Mouse (Mus musculus) heart, embryonic 14.5 days (tissue): ENCODE measurements around the gene 9430097D07Rik. TPM values are rescaled to one million over a fixed set of nuclear protein-coding genes. Genes with fewer than 3 reads are reported as not detected.
A peak's percentile ranks its signal among the peaks of the same experiment; 100 is the strongest.

ENCODE experiments used
- ATAC-seq: fragments of 200-750 bp; cut with Nextera tagmentation; 2 replicates; pipeline ENCODE4 v1.8.0; 2017; ENCODE audit warnings: low read depth, moderate TSS enrichment; ENCODE audit not compliant: insufficient number of reproducible peaks, insufficient read depth, low FRiP score
- H3K27ac ChIP-seq, 2 experiments: fragments of 200-500 bp in 1 of 2; fragments of 300-500 bp in 1 of 2; sonication (generic) in 1 of 2; replicated peaks in 1 of 2; 2 replicates each; pipeline ENCODE4 v1.5.1; 2012 to 2014; ENCODE audit warnings: low read depth in 2 of 2, low read length in 2 of 2, control low read depth in 1 of 2, mild to moderate bottlenecking in 1 of 2, mixed read lengths in 1 of 2; ENCODE audit not compliant: control insufficient read depth in 1 of 2, insufficient read depth in 1 of 2
- H3K27me3 ChIP-seq: fragments of 300-500 bp; sonication (generic); 2 replicates; pipeline ENCODE4 v1.6.1; 2014; ENCODE audit warnings: mild to moderate bottlenecking, low read length, control low read depth; ENCODE audit not compliant: control insufficient read depth, insufficient read depth
- H3K36me3 ChIP-seq: fragments of 300-500 bp; sonication (generic); 2 replicates; pipeline ENCODE4 v1.6.1; 2014; ENCODE audit warnings: mild to moderate bottlenecking, control low read depth, low read length, mixed read lengths; ENCODE audit not compliant: control insufficient read depth, insufficient read depth
- H3K4me1 ChIP-seq, 2 experiments: fragments of 200-500 bp in 1 of 2; fragments of 300-500 bp in 1 of 2; sonication (generic) in 1 of 2; 2 replicates each; pipeline ENCODE4 v1.6.1; 2012 to 2014; ENCODE audit warnings: low read length in 2 of 2, control low read depth in 1 of 2, mixed read lengths in 1 of 2; ENCODE audit not compliant: control insufficient read depth in 2 of 2, insufficient read depth in 2 of 2
- H3K4me2 ChIP-seq: fragments of 300-500 bp; sonication (generic); 2 replicates; pipeline ENCODE4 v1.6.1; 2014; ENCODE audit warnings: mild to moderate bottlenecking, low read length
- H3K4me3 ChIP-seq, 2 experiments: fragments of 200-500 bp in 1 of 2; fragments of 300-500 bp in 1 of 2; sonication (generic) in 1 of 2; 2 replicates each; pipeline ENCODE4 v1.5.1; 2012 to 2014; ENCODE audit warnings: low read length in 2 of 2, mild to moderate bottlenecking in 2 of 2, control low read depth in 1 of 2, low read depth in 1 of 2, moderate library complexity in 1 of 2; ENCODE audit not compliant: control insufficient read depth in 1 of 2, insufficient read depth in 1 of 2
- H3K9ac ChIP-seq: fragments of 300-500 bp; sonication (generic); 2 replicates; pipeline ENCODE4 v1.6.1; 2014; ENCODE audit warnings: mild to moderate bottlenecking, low read length
- H3K9me3 ChIP-seq: fragments of 300-500 bp; sonication (generic); 2 replicates; pipeline ENCODE4 v1.6.1; 2016; ENCODE audit warnings: low read length, control low read depth; ENCODE audit not compliant: control insufficient read depth
- WGBS: fragments of 180-500 bp; shearing (Covaris S2); extraction: QIAGEN DNeasy Blood & Tissue Kit; methylation state at CpG from one replicate; pipeline ENCODE4 v1.1.7; 2014; 5-methylcytosine and 5-hydroxymethylcytosine counted together
- polyA plus RNA-seq: library from polyadenylated mRNA; unstranded; fragments of >200 nt; fragmentation: Nextera tagmentation; extraction: Ambion mirVana; gene quantifications from 2 replicates; pipeline ENCODE4 v1.2.1, GENCODE M21; 2014

Gene 9430097D07Rik
- polyA plus RNA-seq, 1 experiment from 2014 or later: not detected

- H3K27me3 ChIP-seq: no peaks in the 10 kb centered on the region
- H3K4me1 ChIP-seq: peaks cover 17 to 37% of the 10 kb centered on the region in 2 experiments
- H3K27ac ChIP-seq: no peak overlapping the region
- H3K36me3 ChIP-seq: 0 out of 2 replicates have a peak, but pooled peaks cover 2% of the 10 kb centered on the region
- no peak overlapping the region for H3K4me3 ChIP-seq
- no peaks in the 10 kb centered on the region for H3K9me3 ChIP-seq
- no peak overlapping the region for H3K9ac ChIP-seq
- 28% methylated on average over 10 of the region's 10 CpGs for WGBS
- no peak overlapping the region for H3K4me2 ChIP-seq
- no peak for ATAC-seq
These were observed 29.1 kb upstream of the 9430097D07Rik start for GRCm38 (mm10) chr2:32604631-32605030.

- peaks cover 2 to 18% of the 10 kb centered on the region in 2 experiments; a peak in 2 of 4 replicates for H3K4me1 ChIP-seq
- H3K27ac ChIP-seq: peak overlapping the region; percentile 46 to 61
- H3K4me2 ChIP-seq: peak overlapping the region; percentile 56
- WGBS: 1% methylated on average over 11 of the region's 11 CpGs
- H3K27me3 ChIP-seq: no peaks in the 10 kb centered on the region
- H3K4me3 ChIP-seq: peak overlapping the region; percentile 15 to 44
- H3K36me3 ChIP-seq: peaks cover 16% of the 10 kb centered on the region
- ATAC-seq: no peak
- H3K9me3 ChIP-seq: no peaks in the 10 kb centered on the region
- H3K9ac ChIP-seq: peak overlapping the region; percentile 16
These were observed 27.1 kb upstream of the 9430097D07Rik start for GRCm38 (mm10) chr2:32602600-32603054.

- 36% methylated on average over 8 of the region's 8 CpGs for WGBS
- Histone ChIP-seq H3K27me3 (no peaks in the 10 kb centered on the region), H3K4me2 (no peak overlapping the region), H3K9me3 (no peaks in the 10 kb centered on the region), H3K27ac (no peak overlapping the region), H3K4me1 (peaks cover 0 to 14% of the 10 kb centered on the region in 2 experiments; a peak in 2 of 4 replicates), H3K9ac (no peak overlapping the region), H3K4me3 (no peak overlapping the region), H3K36me3 (peaks cover 26% of the 10 kb centered on the region)
- ATAC-seq: no peak
These were observed 26.1 kb upstream of the 9430097D07Rik start for GRCm38 (mm10) chr2:32601417-32602065.

- Histone ChIP-seq H3K4me3 (no peak within 1 kb of the TSS), H3K27me3 (no peaks in the 10 kb centered on the region), H3K27ac (no peak within 1 kb of the TSS), H3K4me2 (no peak within 1 kb of the TSS), H3K9me3 (no peaks in the 10 kb centered on the region), H3K36me3 (peaks cover 48% of the 10 kb centered on the region), H3K4me1 (peaks cover 0 to 14% of the 10 kb centered on the region in 2 experiments; a peak in 2 of 4 replicates), H3K9ac (no peak within 1 kb of the TSS)
- no peak for ATAC-seq
- WGBS: 90% methylated on average over 3 of the region's 3 CpGs
These were observed 23.9 kb upstream of the 9430097D07Rik start, which contains the start of gene St6galnac6 for GRCm38 (mm10) chr2:32599409-32599808. Gene St6galnac6 (plus strand): TSS chr2:32599709.

GRCm38 (mm10) chr2:32598506-32598905 lies 23.0 kb upstream of the 9430097D07Rik start:
- Histone ChIP-seq H3K27me3 (no peaks in the 10 kb centered on the region), H3K9ac (no peak overlapping the region), H3K36me3 (peaks cover 57% of the 10 kb centered on the region), H3K4me2 (no peak overlapping the region), H3K4me3 (no peak overlapping the region), H3K27ac (no peak overlapping the region), H3K9me3 (no peaks in the 10 kb centered on the region), H3K4me1 (peaks cover 0 to 14% of the 10 kb centered on the region in 2 experiments; a peak in 2 of 4 replicates)
- ATAC-seq: no peak
- 77% methylated on average over 8 of the region's 8 CpGs for WGBS

- Histone ChIP-seq H3K4me1 (peaks cover 0 to 14% of the 10 kb centered on the region in 2 experiments; a peak in 2 of 4 replicates), H3K27me3 (no peaks in the 10 kb centered on the region), H3K9me3 (no peaks in the 10 kb centered on the region), H3K27ac (no peak overlapping the region), H3K9ac (no peak overlapping the region), H3K36me3 (peaks cover 65% of the 10 kb centered on the region), H3K4me2 (no peak overlapping the region), H3K4me3 (no peak overlapping the region)
- WGBS: 77% methylated on average over 5 of the region's 5 CpGs
- no peak for ATAC-seq
These were observed 22.2 kb upstream of the 9430097D07Rik start for GRCm38 (mm10) chr2:32597699-32598098.

GRCm38 (mm10) chr2:32597248-32597647 lies 21.8 kb upstream of the 9430097D07Rik start:
- H3K4me1 ChIP-seq: peaks cover 0 to 11% of the 10 kb centered on the region in 2 experiments; a peak in 2 of 4 replicates
- WGBS: 85% methylated on average over 5 of the region's 5 CpGs
- no peak for ATAC-seq

More at GRCm38 (mm10) chr2:32597248-32597647, 21.8 kb upstream of the 9430097D07Rik start:
- Histone ChIP-seq H3K36me3 (peaks cover 69% of the 10 kb centered on the region), H3K9ac (no peak overlapping the region), H3K4me2 (no peak overlapping the region), H3K27ac (no peak overlapping the region), H3K9me3 (no peaks in the 10 kb centered on the region), H3K4me3 (no peak overlapping the region), H3K27me3 (no peaks in the 10 kb centered on the region)
